Mouse (Mus musculus) forelimb bud, embryonic 11.5 days (tissue): ENCODE measurements around the gene Notch1.
A peak's percentile ranks its signal among the peaks of the same experiment; 100 is the strongest.

ENCODE experiments used
- DNase-seq: peaks from one replicate; pipeline ENCODE4 v3.0.0-alpha.2; 2012; ENCODE audit warnings: low read depth, low spot score

Notch1 gene

DNA sequence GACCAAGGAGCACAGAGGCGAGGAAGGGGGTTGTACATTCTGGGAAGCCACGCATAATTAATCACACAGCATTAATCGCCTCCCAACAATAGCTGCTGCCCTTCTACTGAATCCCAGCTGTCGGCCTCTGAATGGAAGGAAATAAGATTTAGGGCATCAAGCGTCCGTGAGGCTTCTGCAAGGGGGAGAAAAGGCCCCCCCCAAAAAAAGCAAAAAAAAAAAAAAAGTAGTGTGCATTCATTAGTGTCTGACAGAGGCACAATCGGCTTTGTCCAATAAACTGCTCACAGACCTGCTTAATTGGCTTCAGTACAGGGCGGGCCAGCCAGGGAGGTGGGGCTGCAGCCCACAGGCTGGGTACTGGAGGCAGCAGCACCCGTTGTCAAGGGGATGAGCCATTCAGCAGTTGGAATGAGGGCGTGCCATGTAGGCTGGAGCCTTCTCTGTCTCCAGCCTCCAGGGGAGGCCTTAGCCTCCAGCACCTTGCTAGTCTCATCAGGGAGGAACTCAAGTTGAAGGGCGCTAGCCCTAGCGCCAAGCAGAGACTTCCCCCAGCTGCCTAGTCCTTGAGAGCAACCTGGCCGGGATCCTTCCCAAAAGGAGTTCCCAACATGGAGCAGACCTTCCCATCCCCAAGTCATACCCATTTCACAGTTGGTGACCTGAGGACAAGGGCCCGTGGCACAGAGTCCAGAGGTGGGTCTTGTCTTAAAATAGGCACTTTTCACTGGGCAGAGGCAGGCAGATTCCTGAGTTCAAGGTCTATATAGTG lies 15.7 kb downstream of the Notch1 start:
- DNase-seq = peak; percentile 63

DNA sequence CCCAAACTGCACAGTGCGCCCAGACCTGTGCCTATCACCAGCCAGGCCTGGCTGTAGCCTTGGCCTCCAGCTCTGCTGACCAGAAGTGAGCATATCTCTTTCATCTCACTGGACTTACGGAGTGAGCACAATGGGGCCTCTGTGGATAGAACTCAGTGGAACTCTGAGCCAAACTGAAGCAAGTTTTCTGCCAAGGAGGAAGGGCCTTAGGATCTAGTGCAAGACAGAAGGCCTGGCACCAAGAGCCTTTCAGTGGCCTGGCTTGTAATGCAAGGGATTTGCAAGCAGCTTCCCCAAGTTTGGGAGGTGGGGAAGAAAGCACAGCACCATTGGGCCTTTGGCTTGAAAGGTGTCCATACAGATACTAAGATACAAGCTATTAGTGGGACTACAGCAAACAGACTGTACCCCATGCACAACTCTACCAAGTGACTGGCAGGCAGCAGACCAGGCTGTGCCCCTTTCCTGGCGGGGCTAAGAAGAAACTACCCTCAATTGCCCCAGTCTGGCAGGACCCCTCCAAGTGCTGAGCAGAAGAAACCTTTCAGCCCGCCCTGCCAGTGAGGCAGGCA lies 16.4 kb downstream of the Notch1 start:
- DNase-seq = no peak

DNA sequence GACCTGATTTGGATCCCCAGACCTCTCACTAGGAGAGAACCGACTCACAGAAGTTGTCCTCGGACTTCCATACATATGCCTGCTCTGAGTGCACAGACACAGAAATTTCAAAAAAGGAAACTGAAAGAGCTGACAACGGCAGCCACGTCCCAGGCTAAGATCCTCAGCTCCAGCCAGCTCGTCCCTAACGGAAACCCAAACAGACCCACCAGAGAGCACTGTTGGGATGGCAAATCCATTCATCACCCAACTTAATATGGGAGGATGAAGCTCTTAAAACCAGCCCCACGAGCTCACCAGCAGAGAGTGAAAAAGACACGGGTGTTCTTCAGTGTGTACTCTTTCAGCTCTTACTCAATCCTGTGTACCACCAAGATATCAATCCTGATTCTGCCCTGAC lies 17.8 kb downstream of the Notch1 start:
- DNase-seq = no peak

- no peak for DNase-seq
Observed at GRCm38 (mm10) chr2:26497861-26498533, 18.5 kb downstream of the Notch1 start.

DNA sequence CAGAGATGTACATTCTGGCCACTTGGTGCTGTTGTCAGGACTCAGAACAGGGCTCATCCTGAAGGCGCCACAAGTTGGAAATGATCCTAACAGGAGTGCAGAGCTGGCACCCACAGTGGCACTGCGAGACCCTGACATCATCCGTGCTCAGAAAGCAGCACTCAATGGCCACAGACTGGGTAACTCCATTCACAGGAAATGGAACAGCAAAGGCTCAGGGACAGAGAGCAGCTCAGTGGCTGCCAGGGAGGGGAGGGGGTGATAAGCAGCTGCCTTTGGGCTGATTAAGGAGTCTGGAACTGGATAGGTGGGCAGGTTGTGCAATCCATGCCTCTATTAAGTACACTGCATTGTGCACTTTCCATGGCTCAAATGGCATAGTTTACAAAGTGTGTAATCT lies 20.0 kb downstream of the Notch1 start:
- DNase-seq = no peak

- no peak for DNase-seq
Observed at GRCm38 (mm10) chr2:26495701-26496100, 20.8 kb downstream of the Notch1 start.

DNA sequence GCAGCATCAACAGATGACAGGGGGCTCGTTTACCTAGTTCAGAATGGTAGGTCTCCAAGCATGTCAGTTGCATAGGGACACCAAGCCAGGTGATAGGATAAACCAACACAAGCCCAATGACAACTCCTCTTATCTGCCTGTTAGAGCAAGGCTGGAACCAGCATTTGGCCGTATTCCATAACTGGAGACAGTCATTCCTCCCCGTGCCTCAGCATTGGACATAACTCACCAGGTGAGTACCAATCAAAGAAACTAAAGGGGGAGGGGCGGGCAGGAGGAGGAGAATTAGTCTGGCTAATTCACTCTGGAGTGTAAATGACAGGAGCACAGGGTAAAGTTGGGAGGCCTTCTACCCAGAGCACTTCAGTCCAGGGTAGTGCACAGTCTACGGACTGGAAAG lies 21.5 kb downstream of the Notch1 start:
- DNase-seq = no peak

DNA sequence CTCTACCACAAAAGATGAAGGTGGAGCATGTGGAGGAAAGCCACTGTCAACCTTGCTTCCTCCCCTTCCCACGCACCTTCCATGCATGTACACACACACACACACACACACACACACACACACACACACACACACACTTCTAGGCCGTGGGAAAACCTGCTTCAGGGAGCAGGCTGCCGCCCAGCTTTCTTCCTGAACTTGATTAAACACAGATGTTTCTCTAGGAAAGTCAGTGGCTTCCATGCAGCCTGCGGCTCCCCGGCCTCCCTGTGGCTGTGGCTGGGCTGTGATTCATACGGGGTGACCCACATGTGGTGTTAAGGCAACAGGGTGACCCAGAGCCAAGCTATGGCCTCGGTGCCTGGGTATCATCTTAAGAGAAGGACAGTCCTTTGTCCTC lies 22.1 kb downstream of the Notch1 start:
- peak; percentile 80 for DNase-seq

DNA sequence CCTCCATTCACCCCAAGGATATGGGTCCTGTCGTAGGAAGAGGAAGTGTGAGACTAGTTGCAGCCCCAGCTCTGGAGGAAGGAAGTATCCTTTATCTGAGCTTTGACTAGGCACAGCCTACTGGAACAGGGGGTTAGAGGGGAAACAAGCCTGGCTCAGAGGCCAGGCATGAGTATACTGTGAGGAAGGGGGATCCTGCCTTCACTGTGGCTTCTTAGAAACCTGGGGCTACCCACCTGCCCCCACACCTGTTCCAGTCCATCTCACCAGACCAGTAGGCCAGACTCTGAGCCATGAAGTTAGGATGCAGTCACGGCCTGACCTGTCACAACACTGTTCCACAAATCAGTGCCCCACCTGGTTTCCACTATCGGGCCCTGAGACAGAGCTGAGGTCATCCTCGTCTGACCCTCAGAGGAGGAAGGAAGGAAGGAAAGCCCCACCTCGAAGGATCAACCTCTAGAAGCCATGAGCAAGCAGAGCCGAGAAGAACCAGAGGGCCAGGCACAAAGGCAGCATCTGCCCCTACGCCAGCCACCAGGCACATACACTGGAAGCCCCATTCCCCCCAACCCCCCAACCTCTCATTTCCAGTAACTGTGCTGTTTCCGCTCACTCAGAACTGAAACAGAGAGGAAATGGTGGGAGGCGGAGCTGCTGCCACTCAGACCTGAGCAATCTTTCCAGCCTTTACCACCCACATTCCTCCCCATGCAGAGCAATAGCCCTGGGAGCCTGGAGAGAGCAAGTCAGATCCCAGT lies 23.3 kb downstream of the Notch1 start:
- peak; percentile 61 for DNase-seq

- DNase-seq = no peak
Observed at GRCm38 (mm10) chr2:26490760-26491301, 25.6 kb downstream of the Notch1 start.

DNA sequence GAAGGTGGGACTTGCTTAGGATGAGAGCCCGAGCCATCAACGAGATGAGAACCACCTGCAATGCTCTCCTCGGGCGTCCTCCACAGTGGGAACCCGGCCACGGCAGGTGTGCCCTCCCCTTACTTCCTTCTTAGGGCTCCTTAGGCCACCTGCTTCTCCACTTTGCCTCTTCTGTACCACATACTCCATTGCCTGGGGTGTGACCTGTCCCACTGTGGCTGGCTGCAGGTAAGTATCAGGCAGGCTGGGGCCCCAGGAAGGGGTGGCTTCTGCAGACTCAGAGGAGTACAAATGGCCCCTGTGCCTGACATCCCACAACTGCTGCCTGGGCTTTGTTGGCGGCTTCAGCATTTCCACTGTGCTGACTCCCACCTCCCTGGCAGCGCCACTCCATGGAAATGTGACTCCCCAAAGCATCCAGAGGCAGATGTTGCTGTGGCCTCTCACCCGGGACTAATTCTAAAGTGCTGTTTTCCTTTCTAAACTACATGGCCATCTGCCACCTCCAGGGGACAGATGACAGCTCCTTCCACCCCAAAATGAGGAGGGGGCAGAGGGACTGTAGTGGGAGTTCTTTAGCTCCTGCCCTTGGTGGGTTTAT lies 27.8 kb downstream of the Notch1 start:
- no peak for DNase-seq

DNA sequence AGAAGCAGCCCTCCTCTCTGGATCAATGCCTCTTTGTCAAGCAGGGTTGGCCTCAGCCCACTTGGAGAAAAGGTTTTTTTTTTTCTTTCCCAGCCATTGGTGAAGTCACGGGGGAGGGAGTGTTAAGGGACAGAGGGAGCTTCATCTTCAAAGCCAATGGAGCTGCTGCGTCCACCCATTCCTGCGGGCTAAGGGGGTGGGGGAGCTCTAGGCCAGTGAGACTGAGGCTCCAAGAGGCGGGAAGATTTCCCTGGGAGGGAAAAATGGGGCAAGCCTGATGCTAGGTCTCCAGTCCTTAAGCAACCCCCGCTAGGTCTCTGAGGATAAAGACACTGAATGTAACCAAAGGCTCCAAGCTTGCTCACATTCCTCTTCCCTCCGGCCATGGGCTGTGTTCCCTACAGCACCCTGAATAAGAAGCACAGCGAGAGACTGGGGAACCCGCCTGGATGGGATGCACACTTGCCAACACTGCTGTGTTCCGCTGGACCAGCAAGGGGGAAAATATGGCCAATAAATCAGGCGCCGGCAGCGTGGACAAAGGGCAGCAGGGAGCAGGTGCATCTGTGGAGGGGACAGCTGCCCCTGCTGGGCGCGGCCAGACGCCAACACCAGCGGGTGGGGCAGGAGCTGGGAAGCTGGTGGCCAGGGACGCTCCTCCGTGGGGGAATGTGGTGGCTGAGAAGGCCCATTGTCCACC lies 29.0 kb downstream of the Notch1 start:
- DNase-seq = peak; percentile 49

GRCm38 (mm10) chr2:26486835-26487321 lies 29.6 kb downstream of the Notch1 start:
- DNase-seq = peak; percentile 53

DNA sequence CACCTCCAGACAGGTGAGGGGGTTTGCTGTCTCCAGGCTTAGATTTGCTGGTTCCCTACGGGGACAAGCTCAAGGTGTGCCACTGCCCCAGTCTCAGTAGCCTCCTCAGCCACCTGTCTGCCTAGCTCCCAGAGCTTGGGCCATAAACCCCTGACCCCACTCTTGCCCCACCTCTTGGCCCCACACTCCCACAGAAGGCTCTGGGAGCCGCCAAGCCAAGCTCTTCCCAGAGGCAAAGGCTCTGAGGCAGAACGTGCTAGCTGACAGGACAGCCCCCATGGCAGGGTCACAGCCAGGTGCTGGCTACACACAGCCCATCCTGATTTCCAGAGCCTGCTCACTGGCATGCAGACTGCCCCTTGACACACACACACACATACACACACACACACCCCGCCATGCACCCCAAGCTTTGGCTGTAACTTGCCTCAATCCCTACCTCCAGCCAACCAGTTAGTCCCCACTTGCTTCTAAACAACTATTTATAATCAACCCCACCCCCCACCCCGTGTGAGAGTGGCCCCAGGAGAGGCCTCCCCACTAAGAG lies 30.1 kb downstream of the Notch1 start:
- no peak for DNase-seq

- DNase-seq = no peak
Observed at GRCm38 (mm10) chr2:26485710-26486109, 30.8 kb downstream of the Notch1 start.

DNA sequence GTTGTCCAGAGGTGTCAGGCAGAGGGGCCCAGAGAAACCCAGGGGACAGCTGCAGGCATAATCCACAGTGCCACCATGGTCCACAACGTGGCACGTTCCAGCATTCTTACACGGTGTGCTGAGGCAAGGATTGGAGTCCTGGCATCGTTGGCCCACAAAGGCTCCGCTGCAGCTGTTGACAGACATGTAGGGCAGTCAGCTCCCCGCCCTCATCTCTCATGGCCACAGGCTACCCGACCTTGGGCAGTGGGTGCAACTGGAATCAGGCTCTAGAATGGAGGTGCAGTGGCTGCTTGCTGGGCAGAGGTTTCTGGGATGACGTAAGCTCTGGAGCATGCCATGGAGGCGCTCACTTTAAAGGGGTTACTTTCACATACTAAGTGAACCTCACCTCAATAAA lies 31.2 kb downstream of the Notch1 start:
- no peak for DNase-seq

GRCm38 (mm10) chr2:26484169-26484568 lies 32.3 kb downstream of the Notch1 start:
- DNase-seq = no peak

- DNase-seq = no peak
Observed at GRCm38 (mm10) chr2:26483230-26483869, 33.1 kb downstream of the Notch1 start.

DNA sequence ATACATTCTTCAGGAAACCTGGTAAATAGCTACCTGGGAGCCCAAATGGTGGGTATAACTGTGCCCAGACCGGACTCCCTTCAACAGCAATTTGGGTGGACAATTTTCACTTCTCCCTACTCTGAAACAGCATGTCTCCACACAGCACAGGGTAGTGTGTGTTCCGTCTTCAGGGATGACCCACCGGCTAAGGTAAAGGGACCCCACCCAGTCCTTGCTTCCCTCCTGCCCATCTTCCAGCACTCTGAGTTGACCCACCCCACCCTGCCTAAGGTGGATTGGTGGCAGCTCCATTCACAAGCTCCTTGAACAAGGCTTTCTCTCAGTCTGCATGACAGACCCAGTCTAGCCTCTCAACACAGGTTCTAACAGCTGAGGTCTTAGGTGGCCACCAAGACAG lies 33.6 kb downstream of the Notch1 start:
- no peak for DNase-seq
